Mouse (Mus musculus) liver, embryonic 14.5 days (tissue): ENCODE measurements at regions not wholly inside any gene's neighbourhood (a gene's known extent, or its start where the extent isn't known, plus 50 kb on each side); places are given as distances from the start of the nearest gene placed in this dataset.

Experiments used
- CTCF ChIP-seq: IDR thresholded peaks from 2 replicates; pipeline ENCODE4 v1.5.1; 2016; ENCODE audit warnings: antibody characterized with exemption, low read depth, control low read depth
- EP300 ChIP-seq: IDR thresholded peaks from 2 replicates; pipeline ENCODE4 v1.6.1; 2016; ENCODE audit warnings: antibody characterized with exemption, low read depth

DNA sequence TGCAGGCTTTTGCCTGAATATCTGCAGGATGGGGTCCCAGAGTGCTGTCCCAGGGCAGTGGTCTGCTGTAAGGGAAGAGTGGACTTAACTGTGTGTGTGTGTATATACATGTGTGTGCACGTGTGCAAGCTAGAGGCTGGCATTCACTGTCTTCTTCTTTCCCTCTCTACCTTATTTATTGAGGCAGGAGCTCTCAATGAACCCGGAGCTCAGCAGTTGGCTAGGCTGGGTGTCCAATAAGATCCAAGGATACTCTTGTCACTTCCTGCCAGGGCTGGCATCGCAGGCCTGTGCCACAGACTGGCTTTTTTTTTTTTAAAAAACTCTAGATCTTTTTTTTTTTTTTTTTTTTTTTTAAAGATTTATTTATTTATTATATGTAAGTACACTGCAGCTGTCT, 72.4 kb upstream of the Pmepa1 start:
- TF ChIP-seq CTCF (no peak), EP300 (no peak)
